Mouse (Mus musculus): ENCODE measurements around the gene Eprs. TPM values are rescaled to one million over a fixed set of nuclear protein-coding genes. Genes with fewer than 3 reads are reported as not detected.
"Not testable (repeated sequence)": the region's sequence is repeated elsewhere in the genome, so short reads cannot be mapped to it uniquely, and the experiment has no call there.

Gene Eprs
- polyA plus RNA-seq (2015; fragmentation: Nextera tagmentation; extraction: Ambion mirVana): 46.6 and 54.9 TPM in 2 replicates

GRCm38 (mm10) chr1:185362677-185363520 lies at the start of gene Eprs:
TSS of gene Eprs (plus strand) at chr1:185363044.
- ATAC-seq (peak; percentile 97), DNase-seq (ENCODE audit: low spot score) (peak; percentile 99)
- under 1% methylated on average over 90 of the region's 92 CpGs for whole genome bisulfite sequencing
- Histone ChIP-seq H3K9ac (replicated peaks; ENCODE audit: low read depth) (peak within 1 kb of the TSS; percentile 84), H3K27ac (ENCODE audit: low read length) (peak within 1 kb of the TSS; percentile 96), H3K4me3 (ENCODE audit: low read depth, low read length) (peak within 1 kb of the TSS; percentile 95), H3K36me3 (ENCODE audit: insufficient read depth, low read length) (no peaks in the 10 kb centered on the region), H3K4me1 (ENCODE audit: insufficient read depth, low read depth, low read length) (peaks cover 5% of the 10 kb centered on the region; the same call in 1 of the 2 replicates), H3K4me2 (replicated peaks; ENCODE audit: low read depth, low read length) (peak within 1 kb of the TSS; percentile 80), H3K9me3 (ENCODE audit: low read length) (no peaks in the 10 kb centered on the region), H3K27me3 (replicated peaks; ENCODE audit: insufficient read depth, low read length) (no peaks in the 10 kb centered on the region)
- TF ChIP-seq EP300 (IDR thresholded peaks at IDR 0.05) (no peak), CTCF (IDR thresholded peaks at IDR 0.05) (peak; percentile 21)

- no peak for TF ChIP-seq EP300 (IDR thresholded peaks at IDR 0.05)
- no peak for TF ChIP-seq CTCF (IDR thresholded peaks at IDR 0.05)
- no peak overlapping the region for H3K9ac ChIP-seq (replicated peaks; ENCODE audit: low read depth)
- no peak overlapping the region for H3K4me2 ChIP-seq (replicated peaks; ENCODE audit: low read depth, low read length)
- DNase-seq (ENCODE audit: low spot score): no peak
- ATAC-seq: no peak
- no peaks in the 10 kb centered on the region for H3K27me3 ChIP-seq (replicated peaks; ENCODE audit: insufficient read depth, low read length)
- H3K9me3 ChIP-seq (ENCODE audit: low read length): no peaks in the 10 kb centered on the region
- H3K4me1 ChIP-seq (ENCODE audit: insufficient read depth, low read depth, low read length): no peaks in the 10 kb centered on the region
- H3K36me3 ChIP-seq (ENCODE audit: insufficient read depth, low read length): peaks cover 28% of the 10 kb centered on the region
- WGBS: 89% methylated on average over 4 of the region's 4 CpGs
- no peak overlapping the region for H3K4me3 ChIP-seq (ENCODE audit: low read depth, low read length)
- no peak overlapping the region for H3K27ac ChIP-seq (ENCODE audit: low read length)
These were observed 48.3 kb upstream of the Eprs start for GRCm38 (mm10) chr1:185314546-185314945.

GRCm38 (mm10) chr1:185315846-185316568 lies 46.8 kb upstream of the Eprs start:
- no peak overlapping the region for H3K4me3 ChIP-seq (ENCODE audit: low read depth, low read length)
- no peak for ATAC-seq
- H3K9me3 ChIP-seq (ENCODE audit: low read length): no peaks in the 10 kb centered on the region
- no peak overlapping the region for H3K9ac ChIP-seq (replicated peaks; ENCODE audit: low read depth)
- WGBS: 71% methylated on average over 16 of the region's 16 CpGs
- DNase-seq (ENCODE audit: low spot score): no peak
- no peak overlapping the region for H3K4me2 ChIP-seq (replicated peaks; ENCODE audit: low read depth, low read length)
- H3K4me1 ChIP-seq (ENCODE audit: insufficient read depth, low read depth, low read length): no peaks in the 10 kb centered on the region
- no peak overlapping the region for H3K27ac ChIP-seq (ENCODE audit: low read length)
- no peak for TF ChIP-seq EP300 (IDR thresholded peaks at IDR 0.05)
- no peak for TF ChIP-seq CTCF (IDR thresholded peaks at IDR 0.05)
- H3K36me3 ChIP-seq (ENCODE audit: insufficient read depth, low read length): peaks cover 40% of the 10 kb centered on the region
- no peaks in the 10 kb centered on the region for H3K27me3 ChIP-seq (replicated peaks; ENCODE audit: insufficient read depth, low read length)

GRCm38 (mm10) chr1:185327754-185328345 lies 35.0 kb upstream of the Eprs start:
- H3K4me3 ChIP-seq (ENCODE audit: low read depth, low read length); H3K27me3 ChIP-seq (replicated peaks; ENCODE audit: insufficient read depth, low read length); ATAC-seq; H3K4me1 ChIP-seq (ENCODE audit: insufficient read depth, low read depth, low read length); H3K9ac ChIP-seq (replicated peaks; ENCODE audit: low read depth); H3K27ac ChIP-seq (ENCODE audit: low read length); H3K9me3 ChIP-seq (ENCODE audit: low read length); DNase-seq (ENCODE audit: low spot score): not testable (repeated sequence)
- peaks cover 21% of the 10 kb centered on the region; the same call in 1 of the 2 replicates for H3K36me3 ChIP-seq (ENCODE audit: insufficient read depth, low read length)
- peak overlapping the region; percentile 77; the same call in 1 of the 2 replicates for H3K4me2 ChIP-seq (replicated peaks; ENCODE audit: low read depth, low read length)
- WGBS: 45% methylated on average over 3 of the region's 3 CpGs

GRCm38 (mm10) chr1:185328721-185329610 lies 33.9 kb upstream of the Eprs start, which contains the start of gene Iars2:
TSS of gene Iars2 (minus strand) at chr1:185329396.
- H3K27me3 ChIP-seq (replicated peaks; ENCODE audit: insufficient read depth, low read length): no peaks in the 10 kb centered on the region
- H3K36me3 ChIP-seq (ENCODE audit: insufficient read depth, low read length): peaks cover 10% of the 10 kb centered on the region; the same call in 1 of the 2 replicates
- peak within 1 kb of the TSS; percentile 88 for H3K27ac ChIP-seq (ENCODE audit: low read length)
- DNase-seq (ENCODE audit: low spot score) (peak; percentile 89), ATAC-seq (peak; percentile 87)
- H3K4me2 ChIP-seq (replicated peaks; ENCODE audit: low read depth, low read length): peak within 1 kb of the TSS; percentile 77
- peak within 1 kb of the TSS; percentile 75 for H3K9ac ChIP-seq (replicated peaks; ENCODE audit: low read depth)
- under 1% methylated on average over 64 of the region's 76 CpGs for WGBS
- no peaks in the 10 kb centered on the region for H3K4me1 ChIP-seq (ENCODE audit: insufficient read depth, low read depth, low read length)
- H3K4me3 ChIP-seq (ENCODE audit: low read depth, low read length): peak within 1 kb of the TSS; percentile 98
- H3K9me3 ChIP-seq (ENCODE audit: low read length): no peaks in the 10 kb centered on the region
- TF ChIP-seq EP300 (IDR thresholded peaks at IDR 0.05) (no peak), CTCF (IDR thresholded peaks at IDR 0.05) (no peak)

Measured in lung, postnatal 0 days (tissue).